Mouse (Mus musculus) T-helper 2 cell (primary cell): ENCODE data around the gene Dnajb6.

Source experiments
- in situ Hi-C: fragments of 300-600 bp; cut with MboI, MseI; formaldehyde crosslinking; loops from one replicate; pipeline ENCODE4 v1.15.1; 2025; ENCODE audit warnings: high pct_unique_total_duplicates

The Dnajb6 gene

DNA sequence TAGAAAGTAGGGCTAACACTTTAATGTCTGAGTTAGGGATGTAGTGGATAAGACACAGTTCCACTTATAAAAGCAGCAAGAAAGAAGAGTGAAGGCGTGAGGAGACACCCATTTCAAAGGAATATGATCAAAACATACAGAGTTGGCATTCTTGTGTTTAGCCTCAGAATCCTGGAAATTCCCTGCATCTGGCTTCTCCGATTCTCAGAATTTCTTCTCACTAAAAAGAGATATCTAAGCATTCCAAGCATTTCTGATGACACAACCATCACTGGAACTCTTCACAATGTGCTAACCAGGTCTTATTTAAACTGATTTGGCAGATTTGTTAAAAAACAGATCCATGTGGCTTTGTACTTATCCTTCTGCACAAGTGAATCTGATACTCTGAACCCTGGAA lies 112.6 kb downstream of the Dnajb6 start:
- in situ Hi-C loops, result no loop called here

DNA sequence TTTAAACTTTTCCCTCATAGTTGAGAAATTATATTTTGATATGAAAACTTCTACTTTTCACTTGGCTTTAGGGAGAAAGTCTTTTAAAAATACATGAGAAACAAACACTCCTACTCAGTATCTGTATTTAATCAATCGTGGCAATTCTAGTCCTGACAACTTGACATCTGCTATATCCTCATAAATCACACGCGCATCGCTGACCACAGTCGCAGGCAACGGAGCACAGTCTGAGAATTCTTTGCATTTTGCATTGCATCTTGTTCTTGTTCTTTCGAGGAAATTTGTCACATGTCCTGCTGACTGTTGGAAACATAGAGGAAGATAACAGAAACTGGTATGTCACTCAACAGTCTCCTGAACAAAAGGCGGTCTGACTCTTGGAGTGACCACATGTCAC lies 116.9 kb downstream of the Dnajb6 start:
- in situ Hi-C loops, result no loop called here

DNA sequence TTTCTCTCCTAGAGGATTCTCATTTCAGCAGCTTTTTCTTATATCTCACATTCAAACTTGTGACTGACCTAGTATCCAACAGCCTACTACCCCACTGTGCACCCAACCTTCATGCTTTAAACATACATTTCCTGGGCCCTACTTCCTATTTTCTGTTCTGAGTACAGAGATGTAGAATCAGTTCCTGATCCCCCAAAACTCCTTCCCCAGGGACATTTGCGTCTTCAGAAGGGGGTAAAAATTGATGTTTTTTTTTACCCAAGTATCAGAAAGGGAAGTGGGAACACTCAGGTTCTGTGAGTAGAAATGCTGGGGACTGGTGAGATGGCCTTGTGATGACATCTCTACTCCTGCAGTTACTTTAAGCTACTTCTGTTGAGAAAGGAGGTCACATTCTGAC lies 117.5 kb downstream of the Dnajb6 start:
- in situ Hi-C loops, result no loop called here

DNA sequence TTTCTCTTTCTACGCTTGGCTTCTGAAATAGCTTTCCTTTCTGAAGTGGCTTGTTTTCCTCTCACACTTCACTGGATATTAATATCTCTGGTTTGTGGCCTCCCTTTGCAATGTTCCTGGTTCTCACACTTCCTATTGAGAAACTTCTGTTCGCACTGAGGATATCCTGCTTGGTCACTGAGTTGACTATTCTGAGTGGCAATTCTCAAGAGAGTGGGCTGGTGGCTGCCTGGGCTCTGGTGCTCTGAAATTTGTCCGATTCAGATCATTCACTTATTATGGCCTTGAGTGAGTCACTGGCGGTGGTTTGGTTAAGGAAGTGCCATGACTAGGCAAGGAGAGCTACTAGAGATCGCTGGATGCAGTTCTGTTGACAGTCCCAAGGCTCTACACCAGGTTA lies 118.9 kb downstream of the Dnajb6 start:
- in situ Hi-C loops, result no loop called here

DNA sequence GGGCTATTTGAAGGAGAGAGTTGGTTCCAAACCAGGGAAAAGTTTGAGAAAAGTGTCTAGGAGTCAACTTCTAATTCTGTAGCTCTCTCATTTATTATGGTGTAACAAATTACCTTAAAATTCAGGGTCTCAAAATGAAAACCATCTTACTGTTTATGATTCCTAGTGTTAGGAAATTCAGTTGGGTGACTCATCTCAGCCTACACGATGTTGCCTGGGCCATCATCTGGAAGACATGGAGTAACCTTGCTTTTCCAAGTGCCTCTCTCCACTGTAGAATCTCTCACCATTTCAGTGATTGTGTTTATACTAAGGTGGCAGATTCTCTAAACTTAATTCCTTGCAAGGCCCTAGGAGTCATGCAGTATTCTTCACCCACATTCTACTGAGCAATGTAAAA lies 119.5 kb downstream of the Dnajb6 start:
- in situ Hi-C loops, result no loop called here

DNA sequence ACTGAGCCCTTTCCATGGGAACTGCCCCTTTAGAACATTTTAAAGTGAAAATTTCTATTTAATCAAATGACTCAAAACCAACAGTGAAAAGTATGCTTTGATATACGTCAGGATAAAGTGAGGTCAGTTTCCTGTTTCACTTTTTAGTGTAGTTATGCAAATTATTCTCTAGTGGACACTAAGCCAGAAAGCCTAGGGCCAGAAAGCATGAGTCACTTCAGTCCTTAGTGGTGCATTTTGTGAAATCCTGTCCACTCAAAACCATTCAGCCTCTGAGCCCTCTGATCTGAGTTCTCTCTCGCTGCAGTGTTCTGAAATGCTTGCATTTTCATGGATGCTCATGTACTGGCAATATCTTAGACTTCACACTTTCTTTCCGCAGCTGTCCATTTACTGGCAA lies 126.0 kb downstream of the Dnajb6 start:
- in situ Hi-C loops, result no loop called here

DNA sequence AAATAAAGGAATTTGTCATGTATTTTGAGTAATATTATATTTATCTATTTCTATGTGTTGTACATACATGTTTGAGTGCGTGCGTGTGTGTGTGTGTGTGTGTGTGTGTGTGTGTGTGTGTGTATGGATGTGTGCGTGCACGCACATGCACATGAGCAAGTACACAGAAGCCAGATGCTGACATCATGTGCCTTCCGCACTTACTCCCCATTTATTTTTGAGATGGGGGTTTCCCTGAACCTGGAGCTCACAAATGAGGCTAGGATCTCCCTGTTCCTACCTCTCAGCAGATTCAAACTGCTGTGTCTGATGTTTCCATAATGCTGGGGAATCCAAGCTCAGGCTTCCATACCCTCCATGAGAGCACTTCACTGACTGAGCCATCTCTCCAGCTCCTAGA lies 126.9 kb downstream of the Dnajb6 start:
- in situ Hi-C loops, result no loop called here

DNA sequence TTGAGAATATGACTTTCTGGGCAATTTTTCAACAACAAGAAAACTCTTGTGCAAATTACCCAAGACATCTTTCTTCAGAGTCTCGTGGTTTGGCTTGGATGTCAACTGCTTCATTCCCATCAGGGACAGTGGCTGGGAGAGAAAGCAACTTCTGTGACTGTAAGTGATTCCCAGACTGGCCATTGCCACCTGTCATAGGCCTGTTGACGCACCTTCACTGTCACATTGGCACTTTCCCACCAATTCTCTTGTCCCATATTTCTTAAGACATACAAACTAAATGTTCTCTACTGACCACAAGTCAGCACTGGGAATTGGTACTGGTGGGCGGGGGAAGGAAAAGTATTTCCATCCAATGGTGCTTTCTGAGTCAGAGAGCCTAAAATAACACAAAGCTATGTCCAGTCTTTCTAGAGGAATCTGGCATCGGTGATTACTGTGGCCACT lies 128.8 kb downstream of the Dnajb6 start:
- in situ Hi-C loops, result no loop called here

DNA sequence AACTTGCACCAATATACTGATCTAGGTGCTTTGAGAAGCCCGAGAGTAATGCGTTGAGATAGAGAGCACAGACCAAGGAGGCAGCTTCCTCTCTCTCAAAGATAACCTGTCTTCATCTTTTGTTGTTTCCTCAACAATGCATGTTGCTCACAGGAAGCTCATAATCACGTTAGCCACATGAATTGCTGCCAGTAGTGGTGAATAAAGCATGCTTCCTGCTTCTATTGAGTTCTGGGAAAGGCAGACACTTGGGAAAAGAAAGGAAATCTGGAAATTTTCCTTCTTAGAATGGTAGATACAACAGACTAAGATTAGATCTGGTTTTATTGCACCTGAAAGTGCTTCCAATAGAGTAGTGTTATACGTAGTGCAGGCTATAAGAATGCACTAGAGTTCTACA lies 129.5 kb downstream of the Dnajb6 start:
- in situ Hi-C loops, result no loop called here
